Mouse (Mus musculus) embryonic fibroblast, embryonic 13.5 days (primary cell): ENCODE measurements around the gene Axin1. TPM values are rescaled to one million over a fixed set of nuclear protein-coding genes. Genes with fewer than 3 reads are reported as not detected.
"Not testable (repeated sequence)": the region's sequence is repeated elsewhere in the genome, so short reads cannot be mapped to it uniquely, and the experiment has no call there.

Source experiments
- H3K27ac ChIP-seq: 2 replicates; pipeline ENCODE4 v1.5.1; 2012; ENCODE audit warnings: low read length, control low read depth, inconsistent platforms; ENCODE audit not compliant: insufficient read depth
- H3K4me1 ChIP-seq: 2 replicates; pipeline ENCODE4 v1.6.1; 2011; ENCODE audit warnings: low read length; ENCODE audit not compliant: control insufficient read depth, insufficient read depth
- H3K4me3 ChIP-seq: 2 replicates; pipeline ENCODE4 v1.5.1; 2011; ENCODE audit warnings: mild to moderate bottlenecking, control low read depth, low read length; ENCODE audit not compliant: insufficient read depth
- CTCF ChIP-seq: IDR thresholded peaks from 2 replicates; pipeline ENCODE4 v1.5.1; 2011; ENCODE audit warnings: mild to moderate bottlenecking, control low read depth, low read length, moderate library complexity, borderline replicate concordance; ENCODE audit not compliant: insufficient read depth
- POLR2A ChIP-seq: IDR thresholded peaks from 2 replicates; pipeline ENCODE4 v1.6.1; 2011; ENCODE audit warnings: low read depth, mild to moderate bottlenecking, control low read depth, low read length, moderate library complexity
- polyA plus RNA-seq: library from polyadenylated mRNA; stranded (reverse); fragments of >200 nt; gene quantifications from 2 replicates; pipeline ENCODE4 v1.2.4, GENCODE M21; 2011; ENCODE audit warnings: low read depth; ENCODE audit not compliant: missing spikeins, insufficient read length

Gene Axin1
- polyA plus RNA-seq, 1 experiment, result 50.5 TPM

- Histone ChIP-seq H3K4me3 (no peak overlapping the region), H3K4me1 (no peaks in the 10 kb centered on the region), H3K27ac (peak overlapping the region; percentile 79; the same call in 1 of the 2 replicates)
- TF ChIP-seq POLR2A (no peak), CTCF (no peak)
These were observed 40.1 kb downstream of the Axin1 start for GRCm38 (mm10) chr17:26178611-26179010.

- no peak for TF ChIP-seq CTCF
- TF ChIP-seq POLR2A, result no peak
- Histone ChIP-seq H3K4me1 (no peaks in the 10 kb centered on the region), H3K4me3 (no peak overlapping the region), H3K27ac (no peak overlapping the region)
These were observed 42.7 kb downstream of the Axin1 start for GRCm38 (mm10) chr17:26181179-26181578.

DNA sequence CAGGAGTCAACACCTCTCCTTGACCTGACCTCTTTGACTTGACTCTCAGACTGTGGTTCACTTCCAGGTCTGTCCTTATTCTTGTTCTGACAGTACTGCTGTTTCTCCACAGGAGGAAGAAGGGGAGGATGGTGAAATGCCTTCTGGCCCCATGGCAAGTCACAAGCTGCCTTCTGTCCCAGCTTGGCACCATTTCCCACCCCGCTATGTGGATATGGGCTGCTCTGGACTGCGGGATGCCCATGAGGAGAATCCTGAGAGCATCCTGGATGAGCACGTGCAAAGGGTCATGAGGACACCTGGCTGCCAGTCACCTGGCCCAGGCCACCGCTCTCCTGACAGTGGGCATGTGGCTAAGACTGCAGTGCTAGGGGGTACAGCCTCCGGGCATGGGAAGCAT, 49.1 kb downstream of the Axin1 start:
- TF ChIP-seq CTCF, result no peak
- TF ChIP-seq POLR2A, result no peak
- no peak overlapping the region for H3K4me3 ChIP-seq
- no peaks in the 10 kb centered on the region for H3K4me1 ChIP-seq
- no peak overlapping the region for H3K27ac ChIP-seq

- no peak overlapping the region for H3K27ac ChIP-seq
- no peaks in the 10 kb centered on the region for H3K4me1 ChIP-seq
- H3K4me3 ChIP-seq, result no peak overlapping the region
- TF ChIP-seq POLR2A (no peak), CTCF (no peak)
These were observed 49.8 kb downstream of the Axin1 start for GRCm38 (mm10) chr17:26188091-26188805.

DNA sequence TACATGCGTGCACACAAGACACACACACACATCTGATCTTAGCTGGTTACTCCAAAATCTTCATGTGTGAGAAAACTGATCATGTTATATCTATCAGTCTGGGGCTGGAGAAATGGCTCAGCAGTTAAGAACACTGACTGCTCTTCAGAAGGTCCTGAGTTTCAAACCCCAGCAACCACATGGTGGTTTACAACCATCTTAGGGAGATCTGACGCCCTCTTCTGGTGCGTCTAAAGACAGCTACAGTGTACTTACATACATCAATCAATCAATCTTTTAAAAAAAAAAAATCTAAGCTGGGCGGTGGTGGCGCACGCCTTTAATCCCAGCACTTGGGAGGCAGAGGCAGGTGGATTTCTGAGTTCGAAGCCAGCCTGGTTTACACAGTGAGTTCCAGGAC, 53.0 kb downstream of the Axin1 start:
- not testable (repeated sequence) for H3K27ac ChIP-seq, H3K4me1 ChIP-seq, H3K4me3 ChIP-seq

- Histone ChIP-seq H3K27ac (no peak overlapping the region), H3K4me1 (no peaks in the 10 kb centered on the region), H3K4me3 (no peak overlapping the region)
- TF ChIP-seq CTCF (no peak), POLR2A (no peak)
These were observed 54.1 kb downstream of the Axin1 start for GRCm38 (mm10) chr17:26192481-26193190.

GRCm38 (mm10) chr17:26198892-26199291, 60.4 kb downstream of the Axin1 start, which contains the start of gene Pdia2:
TSS of gene Pdia2 (minus strand) at chr17:26199087.
- Histone ChIP-seq H3K4me1 (no peaks in the 10 kb centered on the region), H3K4me3 (no peak within 1 kb of the TSS), H3K27ac (no peak within 1 kb of the TSS)
- TF ChIP-seq POLR2A (no peak), CTCF (no peak)

GRCm38 (mm10) chr17:26200831-26201705, 62.6 kb downstream of the Axin1 start:
- H3K4me1 ChIP-seq, result no peaks in the 10 kb centered on the region
- TF ChIP-seq POLR2A, result no peak
- TF ChIP-seq CTCF, result no peak
- H3K27ac ChIP-seq, result no peak overlapping the region
- H3K4me3 ChIP-seq, result peak overlapping the region; percentile 42

GRCm38 (mm10) chr17:26201998-26202397, 63.5 kb downstream of the Axin1 start:
- TF ChIP-seq POLR2A (no peak), CTCF (no peak)
- Histone ChIP-seq H3K4me3 (no peak overlapping the region), H3K27ac (no peak overlapping the region), H3K4me1 (no peaks in the 10 kb centered on the region)

GRCm38 (mm10) chr17:26202737-26203136, 64.2 kb downstream of the Axin1 start, which contains the start of gene Rgs11:
TSS of gene Rgs11 (plus strand) at chr17:26202951.
- TF ChIP-seq POLR2A (peak; percentile 22; the same call in 1 of the 2 replicates), CTCF (no peak)
- H3K4me1 ChIP-seq, result no peaks in the 10 kb centered on the region
- H3K4me3 ChIP-seq, result peak within 1 kb of the TSS; percentile 60
- H3K27ac ChIP-seq, result no peak within 1 kb of the TSS
